Mouse (Mus musculus) central nervous system, embryonic 14 days (tissue): ENCODE measurements around the gene Gm4707. TPM values are rescaled to one million over a fixed set of nuclear protein-coding genes. Genes with fewer than 3 reads are reported as not detected.

Source experiments
- polyA plus RNA-seq: library from polyadenylated mRNA; depleted of rRNA; stranded (reverse); fragments of >200 nt; gene quantifications from 2 replicates; pipeline ENCODE4 v1.2.3, GENCODE M21; 2012; rRNA removed

The Gm4707 gene
- 0.98 and 1.4 TPM in 2 replicates for polyA plus RNA-seq

DNA sequence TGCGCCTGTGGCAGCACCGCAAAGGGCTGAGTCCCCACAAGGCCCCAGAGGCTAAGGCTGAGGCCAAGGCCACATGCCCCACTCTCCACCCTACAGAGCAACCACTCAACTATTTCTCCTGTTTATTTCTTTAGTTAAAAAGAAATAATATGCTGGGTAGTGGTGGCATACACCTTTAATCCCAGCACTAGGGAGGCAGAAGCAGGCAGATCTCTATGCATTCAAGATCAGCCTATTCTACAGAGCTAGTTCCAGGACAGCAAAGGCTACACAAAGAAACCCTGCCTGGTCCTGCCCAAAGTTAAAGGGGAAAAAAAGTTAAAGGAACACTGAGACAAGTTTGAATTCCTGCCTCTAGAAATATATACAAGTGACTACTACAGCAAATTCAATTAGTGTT is at the start of gene Gm4707:
Gene Gm4707, minus strand, starts transcription at position 101 of the 400 bp plus-strand sequence.

DNA sequence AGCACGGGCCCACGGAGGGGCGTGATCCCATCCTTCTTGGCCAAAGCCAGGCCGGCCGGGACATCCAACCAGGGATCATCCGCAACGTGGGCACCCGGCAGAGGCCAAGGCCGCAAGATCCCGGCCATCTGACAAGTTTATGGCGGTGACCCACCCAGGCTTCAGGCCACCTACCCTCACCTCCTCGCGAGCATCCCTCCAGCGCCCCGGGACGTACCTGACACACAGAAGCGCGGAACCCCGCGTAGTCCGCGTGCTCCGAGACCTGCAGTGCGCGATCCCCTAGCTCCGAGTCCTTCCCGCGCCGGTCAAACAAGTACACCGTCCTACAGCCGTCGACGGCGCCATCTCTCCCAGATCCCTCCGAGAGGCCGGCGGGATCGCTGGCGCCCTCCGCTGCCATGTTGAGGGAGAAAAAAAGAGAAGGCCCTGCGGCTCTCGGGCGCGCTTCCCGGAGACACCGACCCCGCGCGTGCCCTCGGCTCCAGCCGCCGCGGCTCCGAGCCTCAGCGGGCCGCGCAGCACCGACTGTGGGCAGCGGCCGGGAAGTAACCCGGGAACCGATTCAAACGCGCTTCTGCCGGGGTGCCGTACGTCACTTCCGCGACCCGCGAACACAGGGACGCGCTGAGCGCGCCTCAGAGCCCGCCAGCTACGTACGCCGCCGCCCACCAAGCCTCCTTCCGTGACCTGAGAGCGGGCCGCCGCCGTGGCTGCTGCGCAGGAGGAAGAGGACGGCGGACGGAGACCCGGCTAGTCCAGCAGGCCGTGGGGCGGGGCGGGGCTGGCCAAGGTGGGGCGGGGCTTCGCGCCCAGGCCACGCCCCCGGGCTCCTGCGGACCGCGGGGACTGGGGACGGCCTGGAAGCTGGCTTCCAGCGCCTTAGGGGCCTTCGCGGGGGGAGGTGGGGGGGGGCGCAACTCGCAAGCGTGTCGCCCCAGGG is 15.3 kb upstream of the Gm4707 start, which contains the start of gene Smchd1:
Gene Smchd1, minus strand, starts transcription at position 582 of the 943 bp plus-strand sequence.

Other genes starting within 250 kb of the Gm4707 start
- 1.6 and 4.4 TPM in 2 replicates for gene Emilin2, start 147.9 kb downstream of the Gm4707 start, polyA plus RNA-seq
- gene Smchd1, start 15.4 kb upstream of the Gm4707 start, polyA plus RNA-seq: 38.3 and 40.4 TPM in 2 replicates
- gene Ndc80, start 66.9 kb upstream of the Gm4707 start, polyA plus RNA-seq: 10.7 and 13.8 TPM in 2 replicates
- gene Spdya, start 92.1 kb upstream of the Gm4707 start, polyA plus RNA-seq: 1.3 TPM in 2 replicates
- 36.9 and 41.9 TPM in 2 replicates for gene Wdr43, start 156.0 kb upstream of the Gm4707 start, polyA plus RNA-seq
- 0.69 and 0.84 TPM in 2 replicates for gene Togaram2, start 213.3 kb upstream of the Gm4707 start, polyA plus RNA-seq